27 mouse cellular contexts compared by ENCODE assay signal in the genomic region with DNA sequence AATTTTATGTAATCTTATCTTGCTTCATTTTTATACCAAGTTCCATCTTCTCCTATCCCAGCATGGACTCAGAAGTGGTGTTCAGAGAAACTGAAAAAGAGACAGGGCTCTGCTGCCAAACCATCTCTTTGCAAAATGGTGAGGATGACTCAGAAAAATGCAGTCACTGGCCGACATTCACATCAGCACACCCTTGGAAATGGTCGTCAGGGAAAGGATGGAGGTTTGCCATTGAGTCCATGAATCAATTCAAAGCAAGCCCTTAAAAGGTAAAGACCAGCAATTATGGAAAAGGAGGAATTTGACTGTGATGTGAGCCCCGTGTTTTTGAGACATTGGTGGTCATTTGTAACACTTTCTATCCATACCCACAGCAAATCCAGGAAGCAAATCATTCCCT.
A peak's percentile ranks its signal among the peaks of the same experiment; 100 is the strongest.
DNase-seq lines count a peak whose midpoint lies in the region; ATAC-seq and TF ChIP-seq lines count a peak whose summit lies in the region.
"Had no signal": no experiment of that assay in that cellular context is flagged by ENCODE, and none has a peak within 500 bp of the region (broad histone marks: within the 10 kb centered on the region; RNA-seq: fewer than 3 reads in every experiment).

No protein-coding gene starts in this region.

- TF ChIP-seq CTCF in lung, embryonic 14.5 days (IDR thresholded peaks at IDR 0.05; ENCODE audit: low read depth), result no peak

- no peak overlapping the region for H3K27ac ChIP-seq in lung, embryonic 14.5 days (ENCODE audit: low read depth)
- H3K27ac ChIP-seq: embryonic facial prominence, embryonic 10.5 days; embryonic facial prominence, embryonic 13.5 days; hindbrain, embryonic 10.5 days; hindbrain, embryonic 14.5 days; hindbrain, postnatal 0 days had no signal

- H3K9me3 ChIP-seq in lung, embryonic 14.5 days (ENCODE audit: low read depth, low read length), result no peaks in the 10 kb centered on the region
- H3K9me3 ChIP-seq: embryonic facial prominence, embryonic 10.5 days; embryonic facial prominence, embryonic 13.5 days; hindbrain, embryonic 10.5 days had no signal

- no peaks in the 10 kb centered on the region for H3K4me1 ChIP-seq in lung, embryonic 14.5 days (ENCODE audit: insufficient read depth)
- H3K4me1 ChIP-seq: embryonic facial prominence, embryonic 10.5 days; hindbrain, embryonic 10.5 days had no signal

- H3K4me3 ChIP-seq in lung, embryonic 14.5 days (ENCODE audit: low read depth, low read length), result no peak overlapping the region
- H3K4me3 ChIP-seq: embryonic facial prominence, embryonic 10.5 days; embryonic facial prominence, embryonic 13.5 days; hindbrain, embryonic 10.5 days had no signal

- H3K4me2 ChIP-seq in lung, embryonic 14.5 days, result no peak overlapping the region
- H3K4me2 ChIP-seq: embryonic facial prominence, embryonic 13.5 days; heart, embryonic 11.5 days; hindbrain, embryonic 14.5 days had no signal

- no peak overlapping the region for H3K9ac ChIP-seq in lung, embryonic 14.5 days
- H3K9ac ChIP-seq: embryonic facial prominence, embryonic 13.5 days; forebrain, postnatal 0 days; hindbrain, embryonic 14.5 days had no signal

- H3K27me3 ChIP-seq in lung, embryonic 14.5 days (ENCODE audit: insufficient read depth, low read length), result no peaks in the 10 kb centered on the region
- H3K27me3 ChIP-seq: embryonic facial prominence, embryonic 13.5 days had no signal

- no peak for ATAC-seq in lung, embryonic 14.5 days (ENCODE audit: insufficient read depth)
- ATAC-seq: forebrain, embryonic 14.5 days; forebrain, postnatal 0 days; hindbrain, postnatal 0 days; inflammation-experienced regulatory T-cells, adult 6 months; intestine, embryonic 16.5 days had no signal

- peak; percentile 17 for DNase-seq in lung, embryonic 14.5 days
- no peak for DNase-seq in lung, postnatal 14 days
- DNase-seq in NIH3T3 (ENCODE audit: low read depth), result peak; percentile 76
- peak; percentile 37 for DNase-seq in fibroblast of lung, adult 2 months (ENCODE audit: low read depth)
- no peak for DNase-seq in heart, adult 18-20 months
- no peak for DNase-seq in lung, postnatal 25 days (ENCODE audit: low spot score)
- DNase-seq: adrenal gland, adult 8-10 months; adrenal gland, postnatal 25 days; cerebellum, adult 11 months; cerebellum, adult 2 months; cerebellum, adult 9-11 months; cerebellum, postnatal 25 days; embryo, embryonic 11 days; forebrain, postnatal 0 days; gastrocnemius, postnatal 10 days; gastrocnemius, postnatal 36 days; heart, postnatal 36 days; kidney, adult 18-20 months had no signal

- H3K36me3 ChIP-seq in lung, embryonic 14.5 days (ENCODE audit: insufficient read depth), result no peaks in the 10 kb centered on the region
- H3K36me3 ChIP-seq: embryonic facial prominence, embryonic 10.5 days; embryonic facial prominence, embryonic 13.5 days; hindbrain, embryonic 10.5 days had no signal

- WGBS in lung, embryonic 14.5 days, result 29% methylated on average over 3 of the region's 3 CpGs

Comparison
In these comparisons a context has a peak if more than half of its experiments do, and no peak if none do; other contexts are left out.
1. DNase-seq: peak in lung, embryonic 14.5 days (single experiment), NIH3T3 (single experiment) and fibroblast of lung, adult 2 months (single experiment); none in lung, postnatal 14 days (single experiment), heart, adult 18-20 months (0 of 2) and lung, postnatal 25 days (single experiment).